Mouse (Mus musculus) spleen, embryonic (tissue): ENCODE measurements around the gene Gabbr1.

Source experiments
- CTCF ChIA-PET: fragments of 350-600 bp; sonication (Branson Sonifier 250); formaldehyde crosslinking; loops from one replicate; lab custom pipeline; 2022; lab: Charles Lee

Gabbr1 gene

DNA sequence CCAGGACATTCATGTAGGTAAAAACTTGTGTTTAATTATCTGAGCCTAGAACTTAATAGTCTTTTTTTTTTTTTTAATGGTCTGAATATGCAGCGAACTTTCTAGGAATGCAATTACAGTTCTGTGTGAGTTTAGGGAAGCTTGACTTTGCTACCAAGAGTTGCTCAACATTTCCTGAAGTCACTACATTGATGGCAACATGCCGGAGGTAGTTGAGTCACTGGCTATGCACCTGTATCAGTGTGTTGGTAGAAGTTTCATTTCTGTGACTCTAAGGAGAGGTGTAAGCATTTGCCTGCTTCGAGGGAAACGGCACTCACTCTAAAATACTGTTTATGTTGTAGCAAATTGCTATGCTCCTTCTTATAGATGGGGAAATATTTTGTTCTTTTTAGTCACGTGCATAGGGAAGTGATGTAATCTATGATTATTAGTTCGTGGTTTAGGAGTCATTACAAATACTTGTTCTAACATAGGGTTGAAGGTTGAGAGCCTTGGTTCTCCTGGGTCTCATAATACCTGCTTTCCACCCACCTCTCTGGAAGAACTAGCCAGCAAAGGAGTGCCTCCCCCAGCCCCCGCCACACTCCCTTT, 1.0 kb upstream of the Gabbr1 start:
- CTCF ChIA-PET = no interaction called here

DNA sequence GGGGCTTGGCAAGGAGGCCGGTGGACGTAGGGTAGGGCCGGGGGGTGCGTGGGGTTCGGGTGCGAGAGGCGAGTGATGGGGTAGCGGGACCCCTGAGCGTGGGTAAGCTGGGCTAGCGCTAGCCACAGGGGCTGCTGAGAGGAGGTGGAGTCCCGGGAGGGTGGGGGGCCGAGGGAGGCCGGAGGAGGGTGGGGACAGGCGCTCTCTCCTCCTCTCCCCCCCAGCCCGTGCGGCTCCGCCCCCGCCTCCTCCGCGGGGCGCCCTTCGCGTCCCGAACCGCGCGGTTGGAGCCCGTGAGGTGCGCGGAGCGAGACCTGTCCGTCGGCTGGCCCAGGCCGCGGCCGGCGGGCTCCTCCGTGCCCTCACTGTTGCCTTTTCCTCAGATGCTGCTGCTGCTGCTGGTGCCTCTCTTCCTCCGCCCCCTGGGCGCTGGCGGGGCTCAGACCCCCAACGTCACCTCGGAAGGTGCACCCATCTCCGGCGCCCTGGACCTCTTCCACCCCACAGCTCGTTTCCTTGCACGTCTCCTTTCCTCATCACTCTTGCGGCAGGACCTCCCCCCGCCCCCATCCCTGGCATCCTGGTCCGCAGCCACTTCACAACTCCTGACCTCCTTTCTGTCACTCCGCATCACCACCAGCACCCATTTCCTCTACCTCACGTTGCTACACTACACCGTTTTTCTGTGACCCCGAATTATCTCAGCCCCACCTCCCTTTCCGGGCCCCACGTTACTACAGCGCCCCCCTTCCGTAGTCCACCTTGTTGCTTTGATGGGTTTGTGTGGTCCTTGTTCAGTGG, 746 bp downstream of the Gabbr1 start:
- CTCF ChIA-PET = no interaction called here

DNA sequence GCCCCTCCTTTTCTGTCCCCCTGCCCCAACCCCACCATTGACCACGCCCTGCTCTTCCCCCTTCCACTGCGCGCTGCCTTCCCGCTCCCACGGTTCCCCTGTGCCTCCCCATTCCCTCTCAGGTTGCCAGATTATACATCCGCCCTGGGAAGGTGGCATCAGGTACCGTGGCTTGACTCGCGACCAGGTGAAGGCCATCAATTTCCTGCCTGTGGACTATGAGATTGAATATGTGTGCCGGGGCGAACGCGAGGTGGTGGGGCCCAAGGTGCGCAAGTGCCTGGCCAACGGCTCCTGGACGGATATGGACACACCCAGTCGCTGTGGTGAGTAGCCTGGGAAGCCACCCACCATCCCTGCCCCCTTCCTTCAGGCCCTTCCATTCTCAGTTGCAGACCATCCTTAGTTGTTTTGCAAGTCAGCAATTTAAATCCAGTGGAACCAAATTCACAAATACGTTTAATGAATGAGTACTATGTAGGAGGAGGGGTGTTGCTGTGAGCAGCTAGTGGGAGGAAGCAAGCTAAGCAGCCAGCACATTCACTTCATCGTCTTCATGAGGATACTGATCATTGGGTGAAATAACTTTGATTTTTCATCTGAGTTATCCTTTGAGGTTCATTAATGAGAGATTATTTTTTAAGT, 1.7 kb downstream of the Gabbr1 start:
- CTCF ChIA-PET = interaction anchor here (0.6 to 0.7 kb wide), 2 partner anchors 135 to 160 kb away, joined by 3 read pairs; no protein-coding TSS in a partner anchor

DNA sequence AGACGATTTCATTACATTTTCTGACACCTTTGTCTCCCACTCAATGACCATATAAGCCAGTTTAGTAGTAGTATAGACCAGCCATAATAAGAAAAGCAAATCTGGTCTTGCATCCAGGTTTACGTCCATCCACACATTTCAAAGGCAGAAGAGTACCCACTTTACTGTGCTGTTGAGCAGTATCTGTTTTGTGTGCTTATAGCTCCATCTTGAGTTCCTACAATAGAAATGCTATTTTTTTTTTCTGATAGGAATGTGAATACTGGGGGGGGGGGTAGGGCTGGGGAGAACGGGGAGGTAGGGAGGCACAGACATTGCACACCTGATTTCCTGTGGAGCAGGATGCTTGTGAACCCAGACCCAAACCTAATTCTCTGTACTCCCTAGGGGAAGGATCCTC, 2.2 kb downstream of the Gabbr1 start:
- CTCF ChIA-PET = interaction anchor here (0.6 to 0.7 kb wide), 2 partner anchors 136 to 161 kb away, joined by 3 read pairs; no protein-coding TSS in a partner anchor

DNA sequence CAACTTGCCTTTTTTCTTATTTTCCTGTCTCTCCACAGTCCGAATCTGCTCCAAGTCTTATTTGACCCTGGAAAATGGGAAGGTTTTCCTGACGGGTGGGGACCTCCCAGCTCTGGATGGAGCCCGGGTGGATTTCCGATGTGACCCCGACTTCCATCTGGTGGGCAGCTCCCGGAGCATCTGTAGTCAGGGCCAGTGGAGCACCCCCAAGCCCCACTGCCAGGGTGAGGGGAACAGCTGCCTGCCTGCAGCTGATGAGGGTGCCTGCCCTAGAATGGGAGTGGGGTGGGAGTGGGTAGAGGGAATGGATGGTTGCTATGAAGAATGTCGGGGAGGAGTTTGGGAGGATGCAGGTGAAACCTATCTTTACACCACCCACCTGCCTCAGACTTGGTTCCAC, 2.6 kb downstream of the Gabbr1 start:
- CTCF ChIA-PET = no interaction called here

DNA sequence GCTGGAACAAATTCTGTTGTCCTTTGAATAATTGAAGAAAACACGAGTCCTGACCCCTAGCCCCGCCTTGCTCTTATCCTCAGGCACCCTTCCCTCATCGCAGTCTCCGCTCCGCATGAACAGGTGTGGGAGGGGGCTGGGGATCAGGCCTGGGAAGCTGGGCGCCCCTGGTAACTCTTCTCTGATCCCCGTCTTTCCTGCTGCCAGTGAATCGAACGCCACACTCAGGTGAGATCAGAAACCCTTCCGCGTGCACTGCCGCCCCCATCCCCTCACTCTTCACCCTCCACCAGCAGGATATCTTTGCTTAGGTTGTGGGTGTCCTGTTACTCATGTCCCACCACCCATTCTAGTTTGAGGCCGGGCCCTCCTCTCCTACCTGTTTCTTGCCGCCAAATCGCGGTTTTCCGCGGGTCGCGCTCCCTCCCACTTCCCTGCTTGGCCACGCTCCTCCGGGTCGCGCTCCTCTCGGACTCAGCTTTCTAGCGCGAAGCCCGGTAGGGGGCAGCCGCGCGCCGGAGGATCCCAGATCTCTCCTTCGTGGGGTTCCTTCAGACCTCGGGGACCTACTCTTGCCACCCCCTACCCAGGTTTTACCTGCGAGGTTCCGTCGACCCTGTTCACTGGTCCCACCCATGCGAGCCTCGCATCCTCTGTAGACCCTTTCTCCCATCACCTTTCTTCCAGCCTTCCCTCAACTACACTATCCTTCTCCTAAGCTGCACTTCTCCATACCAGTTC, 4.0 kb downstream of the Gabbr1 start:
- CTCF ChIA-PET = interaction anchor here (0.6 kb wide), 1 partner anchor 145 kb away, joined by 18 read pairs; no protein-coding TSS in a partner anchor

DNA sequence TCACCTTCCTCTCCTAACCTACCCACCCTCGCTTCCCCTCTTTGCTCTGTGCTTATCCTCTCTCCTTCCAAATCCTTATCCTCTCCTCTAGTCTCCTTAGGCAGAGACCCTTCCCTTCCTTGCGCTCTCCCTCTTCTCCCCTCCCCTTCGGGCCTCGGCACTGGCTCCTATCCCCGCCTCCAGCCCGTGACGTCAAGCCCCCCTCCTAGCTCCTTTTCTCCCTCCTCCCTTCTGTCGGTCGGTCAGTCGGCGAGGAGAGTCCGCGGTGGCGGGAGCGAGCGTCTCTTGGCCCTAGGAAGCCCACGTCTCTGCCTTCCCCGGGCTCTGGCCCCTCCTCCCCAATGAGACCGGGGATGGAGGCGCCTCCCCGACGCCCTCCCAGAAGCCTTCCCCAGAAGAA, 4.6 kb downstream of the Gabbr1 start:
- CTCF ChIA-PET = no interaction called here

DNA sequence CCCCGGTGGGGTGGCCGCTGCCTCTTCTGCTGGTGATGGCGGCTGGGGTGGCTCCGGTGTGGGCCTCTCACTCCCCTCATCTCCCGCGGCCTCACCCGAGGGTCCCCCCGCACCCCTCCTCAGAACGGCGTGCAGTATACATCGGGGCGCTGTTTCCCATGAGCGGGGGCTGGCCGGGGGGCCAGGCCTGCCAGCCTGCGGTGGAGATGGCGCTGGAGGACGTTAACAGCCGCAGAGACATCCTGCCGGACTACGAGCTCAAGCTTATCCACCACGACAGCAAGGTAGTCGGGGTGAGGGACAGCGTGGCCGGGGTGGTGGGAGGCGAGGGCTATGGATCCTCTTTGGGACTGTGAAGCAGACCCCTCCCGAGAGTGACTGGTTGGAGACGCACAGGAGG, 5.1 kb downstream of the Gabbr1 start:
- CTCF ChIA-PET = no interaction called here

DNA sequence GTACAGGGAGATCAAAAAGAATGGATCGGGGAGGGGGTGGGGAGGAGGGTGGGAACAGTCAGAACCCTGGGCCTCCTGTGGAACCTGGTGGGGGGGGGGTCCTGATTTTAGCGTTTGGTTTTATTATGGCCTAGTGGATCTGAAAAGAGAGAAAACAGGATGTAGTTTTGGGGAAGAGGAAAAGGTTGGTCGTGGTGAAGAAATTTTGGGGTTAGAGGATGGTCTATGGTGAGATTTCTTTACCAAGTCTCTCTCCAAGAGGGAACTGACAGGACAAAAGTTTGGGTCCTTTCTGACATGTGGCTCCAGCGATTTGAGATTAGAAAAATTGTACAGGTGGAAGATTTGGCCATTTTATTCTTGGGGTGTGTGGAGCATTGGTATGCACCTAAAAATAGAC, 6.0 kb downstream of the Gabbr1 start:
- CTCF ChIA-PET = no interaction called here

DNA sequence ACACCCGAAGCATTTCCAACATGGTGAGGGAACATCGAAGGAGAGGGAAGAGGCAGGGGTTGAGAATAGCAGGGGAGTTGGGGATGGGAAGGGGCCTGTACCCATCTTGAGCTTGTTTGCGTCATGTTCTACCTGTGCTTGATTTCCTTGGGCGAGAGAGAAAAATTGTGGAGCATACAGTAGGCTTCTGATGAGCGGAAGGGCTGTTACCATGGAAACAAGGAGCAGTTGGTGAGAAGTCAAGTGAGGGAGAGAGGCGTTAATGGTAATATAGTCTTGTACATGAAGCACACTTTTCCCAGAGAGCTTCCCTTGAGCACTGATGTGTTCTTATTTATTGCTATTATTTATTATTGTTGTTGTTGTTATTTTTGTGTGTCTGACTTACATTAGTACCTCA, 11.2 kb downstream of the Gabbr1 start:
- CTCF ChIA-PET = no interaction called here

DNA sequence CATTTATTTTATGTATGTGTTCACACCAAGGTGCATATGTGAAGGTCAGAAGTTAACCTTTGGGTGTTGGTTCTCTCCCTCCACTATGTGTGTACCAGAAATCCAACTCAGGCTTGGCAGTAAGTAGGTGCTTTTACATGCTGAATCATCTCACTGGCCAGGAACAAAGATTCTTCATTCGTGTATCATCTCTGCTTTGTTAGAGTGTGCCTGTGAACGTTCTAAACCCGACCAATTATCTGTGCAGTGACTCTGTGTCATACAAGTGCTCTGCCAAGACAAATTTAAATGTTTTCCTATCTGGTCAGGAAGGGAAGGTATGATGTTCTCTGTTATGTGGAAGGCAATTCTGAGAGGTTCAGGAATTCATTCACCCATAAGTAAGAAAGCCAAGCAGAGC, 15.7 kb downstream of the Gabbr1 start:
- CTCF ChIA-PET = no interaction called here

DNA sequence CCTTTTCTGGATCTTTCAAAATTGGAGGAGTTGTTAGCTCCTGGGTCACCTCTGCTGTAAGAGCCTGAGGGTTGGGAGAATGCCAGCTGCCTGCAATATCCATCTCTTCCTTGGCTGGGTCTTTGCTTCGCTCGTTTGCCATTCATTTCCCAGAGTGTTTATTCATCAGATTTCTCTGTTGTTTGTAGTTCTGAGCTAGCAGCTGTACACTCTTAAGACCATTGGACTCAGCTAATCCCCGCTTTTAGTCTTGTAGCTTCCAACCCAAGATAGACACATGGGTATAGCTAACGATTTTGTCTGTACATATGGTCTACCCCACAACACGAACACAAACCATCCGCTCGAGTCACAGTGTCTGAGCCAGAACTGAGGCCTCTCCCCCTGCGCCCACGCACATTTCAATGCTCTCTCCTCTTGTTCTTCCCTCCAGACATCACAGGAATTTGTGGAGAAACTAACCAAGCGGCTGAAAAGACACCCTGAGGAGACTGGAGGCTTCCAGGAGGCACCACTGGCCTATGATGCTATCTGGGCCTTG, 16.4 kb downstream of the Gabbr1 start:
- CTCF ChIA-PET = no interaction called here

DNA sequence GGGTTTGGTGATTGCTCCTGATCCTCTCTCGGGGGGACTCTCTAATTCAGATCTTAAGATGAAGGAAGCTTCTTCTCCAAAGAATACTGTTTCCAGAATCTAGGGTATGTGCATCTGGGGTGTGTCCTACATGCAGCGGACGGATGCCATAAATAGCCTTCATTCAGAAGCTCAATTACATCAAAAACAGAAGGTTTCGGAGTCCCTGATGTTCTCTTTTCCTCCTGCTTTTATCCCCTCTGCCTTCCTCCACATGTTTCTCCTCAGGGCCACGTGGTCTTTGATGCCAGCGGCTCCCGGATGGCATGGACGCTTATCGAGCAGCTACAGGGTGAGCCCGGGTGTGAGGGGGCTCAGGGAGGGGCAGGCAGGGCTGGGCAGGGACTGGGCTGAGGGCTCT, 17.3 kb downstream of the Gabbr1 start:
- CTCF ChIA-PET = no interaction called here

DNA sequence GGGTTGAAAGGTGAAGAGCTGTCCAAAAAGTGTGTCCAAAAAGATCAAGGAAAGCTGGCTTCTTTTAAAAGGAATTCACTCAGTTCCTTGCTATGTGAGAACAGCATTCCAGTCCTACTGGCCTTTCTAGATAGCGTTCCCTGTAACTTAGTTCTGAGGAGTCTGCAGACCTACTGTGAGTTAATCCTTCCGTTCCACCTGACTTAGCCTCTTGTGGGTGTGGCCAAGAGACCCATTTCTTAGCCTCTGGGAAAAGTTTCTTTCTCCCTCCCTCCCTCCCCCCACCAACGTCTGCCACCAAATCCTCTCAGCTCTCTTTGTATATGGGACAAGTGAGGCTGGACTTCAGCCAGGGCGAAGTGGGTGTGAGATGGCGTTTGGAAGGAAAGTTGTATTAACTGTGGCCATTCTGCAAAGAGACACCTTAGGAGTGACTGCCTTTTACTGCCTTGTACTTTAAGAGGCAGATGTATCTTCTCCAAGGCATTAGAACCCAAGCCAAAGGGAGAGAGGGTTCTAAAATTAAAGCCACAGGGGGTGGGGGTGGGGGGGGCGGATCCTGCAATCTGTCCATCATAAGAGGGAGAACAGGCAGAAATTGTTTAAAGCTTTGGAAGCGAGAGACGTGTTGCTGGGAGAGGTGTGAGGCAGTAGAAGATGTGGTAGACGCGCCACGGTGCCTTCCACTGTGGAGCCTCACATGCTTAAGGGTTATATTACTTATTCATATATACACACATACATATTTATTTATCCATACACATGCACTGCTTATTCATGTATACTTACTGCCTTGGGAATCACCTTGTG, 18.1 kb downstream of the Gabbr1 start:
- CTCF ChIA-PET = no interaction called here

DNA sequence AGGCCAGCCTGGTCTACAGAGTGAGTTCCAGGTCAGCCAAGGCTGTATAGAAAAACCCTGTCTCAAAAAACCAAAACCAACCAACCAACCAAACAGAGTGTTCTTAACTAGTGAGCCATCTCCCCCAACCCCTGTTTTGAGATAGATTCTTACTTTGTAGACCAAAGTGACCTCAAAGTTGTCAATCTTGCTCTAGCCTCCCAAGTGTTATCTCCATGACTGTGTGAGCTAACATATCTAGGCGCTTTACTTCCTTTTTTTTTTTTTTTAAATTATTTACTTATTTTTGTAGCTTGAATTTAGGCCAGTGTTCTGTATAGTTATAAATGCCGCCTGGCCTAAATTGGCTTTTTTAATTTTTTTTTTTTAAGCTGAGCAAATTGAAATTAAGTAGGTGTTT, 20.2 kb downstream of the Gabbr1 start:
- CTCF ChIA-PET = no interaction called here

DNA sequence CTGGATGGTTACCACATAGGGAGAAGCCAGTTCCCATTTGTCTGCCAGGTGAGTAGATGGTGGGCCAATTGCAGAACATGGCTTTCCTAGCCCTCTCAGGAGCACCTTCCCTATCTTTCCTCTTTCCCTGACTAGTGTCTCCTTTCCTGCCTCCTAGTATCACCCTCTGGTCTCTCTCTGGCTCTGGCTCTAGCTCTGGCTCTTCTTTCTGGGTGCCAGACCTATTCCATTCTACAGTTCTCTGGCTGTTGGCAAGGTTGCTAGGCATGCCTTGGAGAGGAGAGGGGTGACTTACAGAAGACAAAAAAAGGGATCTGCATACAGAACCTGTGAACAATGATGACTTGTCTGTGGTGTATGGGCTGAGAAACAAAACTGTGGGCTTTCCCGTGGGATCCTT, 22.1 kb downstream of the Gabbr1 start:
- CTCF ChIA-PET = no interaction called here

DNA sequence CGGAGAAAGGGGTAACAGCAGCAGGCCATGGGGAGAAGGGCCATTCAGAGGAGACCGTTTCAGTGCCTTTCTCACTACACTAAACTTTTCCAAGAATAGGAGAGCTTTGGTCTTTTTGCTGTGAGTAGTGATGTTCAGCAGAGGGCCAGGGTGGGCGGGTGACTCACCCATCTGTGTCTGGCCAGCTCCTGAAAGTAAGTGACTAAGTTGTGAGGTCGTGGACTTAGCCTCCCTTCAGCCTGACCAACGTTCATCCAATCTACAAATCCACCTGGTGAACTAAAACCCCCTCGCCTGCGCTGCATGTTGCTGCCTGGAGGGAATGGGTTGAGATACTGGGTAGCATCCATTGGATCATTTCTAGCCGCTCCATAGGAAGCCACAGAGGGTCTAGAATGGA, 24.4 kb downstream of the Gabbr1 start:
- CTCF ChIA-PET = no interaction called here

DNA sequence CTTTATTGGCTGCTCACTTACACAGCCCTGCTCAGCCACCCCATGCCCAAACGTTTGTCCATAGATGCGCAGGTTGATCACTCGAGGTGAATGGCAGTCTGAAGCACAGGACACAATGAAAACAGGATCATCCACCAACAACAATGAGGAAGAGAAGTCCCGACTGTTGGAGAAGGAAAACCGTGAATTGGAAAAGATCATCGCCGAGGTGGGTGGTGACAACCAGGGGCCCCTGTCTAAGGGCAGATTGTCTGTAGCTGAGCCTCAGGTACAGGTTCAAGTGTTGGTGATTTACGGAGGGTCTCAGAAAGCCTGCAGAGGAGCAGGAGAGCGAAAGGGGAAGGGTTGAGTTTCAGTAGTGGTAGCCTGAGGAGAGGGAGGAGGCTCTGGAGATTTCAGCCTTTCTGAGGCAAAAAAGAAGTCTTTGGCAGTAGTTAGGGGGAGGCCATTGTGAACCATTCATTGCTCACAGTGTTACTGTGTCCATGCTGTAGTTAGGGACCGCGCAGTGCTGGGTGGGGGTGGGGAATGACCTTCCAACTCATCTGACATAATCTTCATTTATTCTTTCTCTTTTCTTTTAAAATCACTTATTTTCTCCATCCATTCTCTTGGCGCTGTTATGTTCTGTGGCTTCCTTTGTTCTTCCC, 26.4 kb downstream of the Gabbr1 start:
- CTCF ChIA-PET = no interaction called here

DNA sequence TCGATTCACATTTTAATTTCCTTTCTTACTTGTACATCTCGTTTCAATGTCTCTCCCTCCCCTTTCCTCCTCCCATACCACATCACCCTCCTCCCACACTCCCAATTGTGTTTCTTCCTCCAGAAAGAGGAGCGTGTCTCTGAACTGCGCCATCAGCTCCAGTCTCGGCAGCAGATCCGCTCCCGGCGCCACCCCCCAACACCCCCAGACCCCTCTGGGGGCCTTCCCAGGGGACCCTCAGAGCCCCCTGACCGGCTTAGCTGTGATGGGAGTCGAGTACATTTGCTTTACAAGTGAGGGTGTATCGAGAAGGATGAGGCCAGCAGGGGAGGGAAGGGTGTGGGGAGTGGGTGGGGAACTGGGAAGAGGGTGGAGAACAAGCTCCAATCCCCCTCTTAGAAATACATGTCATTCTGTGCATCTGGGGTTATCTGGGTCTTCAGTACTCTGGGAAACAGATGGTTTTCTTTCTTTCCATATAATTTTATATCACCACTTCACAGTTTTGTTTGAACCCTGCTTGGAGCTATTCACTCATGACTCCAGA, 27.0 kb downstream of the Gabbr1 start:
- CTCF ChIA-PET = no interaction called here

DNA sequence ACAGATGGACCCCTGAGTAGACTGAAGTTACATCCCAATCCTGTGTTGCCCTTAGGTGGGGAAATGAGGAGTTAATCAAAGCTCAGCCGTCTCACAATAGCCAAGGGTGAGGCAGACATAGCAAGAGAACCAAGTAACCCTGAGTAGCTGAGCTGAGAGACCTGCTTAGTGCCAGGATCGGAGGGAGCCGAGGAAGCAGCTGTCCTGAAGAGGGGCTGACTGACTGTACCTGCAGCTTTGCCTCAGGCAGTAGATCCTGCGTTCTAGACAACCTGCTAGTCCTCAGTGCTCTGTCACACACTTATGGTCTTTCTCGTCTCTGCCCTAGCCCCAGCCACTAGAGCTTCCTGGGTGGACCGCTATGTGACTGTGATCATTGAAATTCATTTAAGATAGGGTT, 29.4 kb downstream of the Gabbr1 start:
- CTCF ChIA-PET = no interaction called here
